Mouse (Mus musculus) lung, embryonic 14.5 days (tissue): ENCODE data around the gene Gm45233. TPM values are rescaled to one million over a fixed set of nuclear protein-coding genes. Genes with fewer than 3 reads are reported as not detected.

Experiments used
- ATAC-seq: fragments of 200-750 bp; cut with Nextera tagmentation; 2 replicates; pipeline ENCODE4 v1.8.0; 2017; ENCODE audit warnings: mild to moderate bottlenecking, moderate TSS enrichment, moderate library complexity; ENCODE audit not compliant: insufficient read depth
- DNase-seq: peaks from one replicate; pipeline ENCODE4 v3.0.0-alpha.2; 2015
- H3K27ac ChIP-seq: fragments of 300-500 bp; sonication (generic); 2 replicates; pipeline ENCODE4 v1.5.1; 2014; ENCODE audit warnings: low read depth, mild to moderate bottlenecking, moderate library complexity
- H3K27me3 ChIP-seq: fragments of 300-500 bp; sonication (generic); 2 replicates; pipeline ENCODE4 v1.6.1; 2014; ENCODE audit warnings: low read length, control low read depth; ENCODE audit not compliant: insufficient read depth
- H3K36me3 ChIP-seq: fragments of 300-500 bp; sonication (generic); 2 replicates; pipeline ENCODE4 v1.6.1; 2014; ENCODE audit warnings: control low read depth; ENCODE audit not compliant: insufficient read depth
- H3K4me1 ChIP-seq: fragments of 300-500 bp; sonication (generic); 2 replicates; pipeline ENCODE4 v1.6.1; 2014; ENCODE audit warnings: antibody characterized with exemption, control low read depth; ENCODE audit not compliant: insufficient read depth
- H3K4me2 ChIP-seq: fragments of 300-500 bp; sonication (generic); 2 replicates; pipeline ENCODE4 v1.6.1; 2014; ENCODE audit warnings: mild to moderate bottlenecking
- H3K4me3 ChIP-seq: fragments of 300-500 bp; sonication (generic); 2 replicates; pipeline ENCODE4 v1.5.1; 2014; ENCODE audit warnings: low read depth, low read length
- H3K9ac ChIP-seq: fragments of 300-500 bp; sonication (generic); 2 replicates; pipeline ENCODE4 v1.6.1; 2014
- H3K9me3 ChIP-seq: fragments of 300-500 bp; sonication (generic); 2 replicates; pipeline ENCODE4 v1.6.1; 2016; ENCODE audit warnings: low read depth, low read length, control low read depth
- CTCF ChIP-seq: IDR thresholded peaks from 2 replicates; pipeline ENCODE4 v1.5.1; 2016; ENCODE audit warnings: antibody characterized with exemption, low read depth
- WGBS: fragments of 180-500 bp; shearing (Covaris S2); extraction: QIAGEN DNeasy Blood & Tissue Kit; methylation state at CpG from one replicate; pipeline ENCODE4 v1.1.7; 2014; 5-methylcytosine and 5-hydroxymethylcytosine counted together
- polyA plus RNA-seq: library from polyadenylated mRNA; unstranded; fragments of >200 nt; fragmentation: Nextera tagmentation; extraction: Ambion mirVana; gene quantifications from 2 replicates; pipeline ENCODE4 v1.2.1, GENCODE M21; 2014

The Gm45233 gene
- polyA plus RNA-seq, 1 experiment from 2014 or later = not detected

DNA sequence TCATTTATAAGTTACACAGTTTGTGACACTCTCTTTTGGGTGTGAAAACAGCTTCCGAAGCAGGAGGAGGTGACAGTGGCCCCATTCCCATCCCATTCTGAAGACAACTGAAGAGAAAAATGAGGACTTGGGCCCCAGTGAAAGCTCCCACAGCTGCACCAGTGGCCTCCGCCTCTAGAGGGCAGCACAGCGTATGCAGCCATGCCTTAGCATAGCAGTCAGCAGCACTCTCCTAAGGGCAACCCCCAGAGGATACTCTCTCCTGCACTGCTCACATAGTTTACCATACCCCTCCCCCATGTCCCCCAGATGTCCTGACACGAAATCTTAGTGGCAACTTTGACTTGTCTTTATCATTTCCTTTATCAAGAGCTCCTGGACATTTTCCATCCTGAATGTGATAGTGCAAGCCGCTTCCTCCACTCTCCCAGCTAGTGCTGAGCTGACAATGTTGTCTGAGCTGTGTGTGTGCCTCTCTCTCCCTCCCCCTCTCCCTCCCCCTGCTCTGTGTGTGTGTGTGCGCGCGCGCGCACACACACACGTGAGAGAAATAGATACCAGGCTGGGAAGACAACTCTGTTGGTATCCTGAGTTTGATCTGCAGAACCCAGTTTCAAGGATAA, 20.8 kb upstream of the Gm45233 start:
- Histone ChIP-seq H3K27ac (no peak overlapping the region), H3K4me1 (no peaks in the 10 kb centered on the region), H3K4me3 (no peak overlapping the region), H3K36me3 (no peaks in the 10 kb centered on the region), H3K27me3 (no peaks in the 10 kb centered on the region), H3K9ac (no peak overlapping the region), H3K4me2 (peak overlapping the region; percentile 27; the same call in 1 of the 2 replicates), H3K9me3 (no peaks in the 10 kb centered on the region)
- DNase-seq (peak; percentile 90), ATAC-seq (peak; percentile 99)
- TF ChIP-seq CTCF = peak; percentile 91
- WGBS = 12% methylated on average over 11 of the region's 11 CpGs

DNA sequence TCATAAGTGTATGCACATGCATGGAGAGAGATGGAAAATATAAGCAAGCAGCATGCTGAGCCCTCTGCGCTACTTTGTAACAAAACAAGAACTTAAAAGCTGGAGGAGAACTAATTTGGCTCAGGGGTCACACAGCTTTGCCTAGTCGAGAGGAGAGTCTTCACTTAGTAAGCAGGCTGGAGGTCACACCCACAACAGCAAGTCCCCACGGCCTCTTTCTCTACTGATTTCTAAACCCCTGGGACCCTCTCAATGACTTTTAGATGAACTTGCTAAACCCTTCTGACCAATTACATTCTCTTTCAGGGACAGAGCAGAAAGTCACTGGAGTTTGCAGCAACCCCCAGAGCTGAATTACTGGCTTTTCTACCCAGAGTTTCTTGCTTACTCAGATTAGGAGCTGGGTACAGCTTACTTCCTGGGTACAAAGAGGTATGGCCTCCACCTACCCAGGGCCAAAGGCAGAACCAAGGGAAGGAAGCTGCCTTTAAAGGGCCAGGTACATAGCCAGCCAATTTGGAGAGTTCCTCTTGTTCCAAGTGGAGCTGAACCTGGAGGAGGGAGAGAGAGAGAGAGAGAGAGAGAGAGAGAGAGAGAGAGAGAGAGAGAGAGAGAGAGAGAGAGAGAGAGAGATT, 19.8 kb upstream of the Gm45233 start:
- Histone ChIP-seq H3K27ac (no peak overlapping the region), H3K27me3 (no peaks in the 10 kb centered on the region), H3K9me3 (no peaks in the 10 kb centered on the region), H3K4me2 (no peak overlapping the region), H3K4me3 (no peak overlapping the region), H3K4me1 (no peaks in the 10 kb centered on the region), H3K9ac (no peak overlapping the region), H3K36me3 (no peaks in the 10 kb centered on the region)
- no peak for TF ChIP-seq CTCF
- WGBS = 66% methylated on average over 3 of the region's 3 CpGs
- DNase-seq = no peak
- no peak for ATAC-seq

- H3K4me2 ChIP-seq = no peak within 1 kb of the TSS
- no peak within 1 kb of the TSS for H3K9ac ChIP-seq
- WGBS = 78% methylated on average over 8 of the region's 8 CpGs
- no peak for TF ChIP-seq CTCF
- H3K27ac ChIP-seq = no peak within 1 kb of the TSS
- H3K36me3 ChIP-seq = no peaks in the 10 kb centered on the region
- no peaks in the 10 kb centered on the region for H3K27me3 ChIP-seq
- H3K9me3 ChIP-seq = no peaks in the 10 kb centered on the region
- ATAC-seq (no peak), DNase-seq (no peak)
- H3K4me3 ChIP-seq = no peak within 1 kb of the TSS
- H3K4me1 ChIP-seq = no peaks in the 10 kb centered on the region
Measured at GRCm38 (mm10) chr7:43427406-43427805, 16.5 kb upstream of the Gm45233 start, which contains the start of gene Lim2. Gene Lim2 (plus strand): TSS chr7:43427670.

GRCm38 (mm10) chr7:43429500-43429899, 14.4 kb upstream of the Gm45233 start:
- H3K36me3 ChIP-seq = no peaks in the 10 kb centered on the region
- no peak overlapping the region for H3K4me2 ChIP-seq
- no peak overlapping the region for H3K9ac ChIP-seq
- H3K27me3 ChIP-seq = no peaks in the 10 kb centered on the region
- TF ChIP-seq CTCF = no peak
- no peak for ATAC-seq
- no peaks in the 10 kb centered on the region for H3K4me1 ChIP-seq
- DNase-seq = no peak
- H3K27ac ChIP-seq = no peak overlapping the region
- no peak overlapping the region for H3K4me3 ChIP-seq
- 55% methylated on average over 4 of the region's 4 CpGs for WGBS
- H3K9me3 ChIP-seq = no peaks in the 10 kb centered on the region

DNA sequence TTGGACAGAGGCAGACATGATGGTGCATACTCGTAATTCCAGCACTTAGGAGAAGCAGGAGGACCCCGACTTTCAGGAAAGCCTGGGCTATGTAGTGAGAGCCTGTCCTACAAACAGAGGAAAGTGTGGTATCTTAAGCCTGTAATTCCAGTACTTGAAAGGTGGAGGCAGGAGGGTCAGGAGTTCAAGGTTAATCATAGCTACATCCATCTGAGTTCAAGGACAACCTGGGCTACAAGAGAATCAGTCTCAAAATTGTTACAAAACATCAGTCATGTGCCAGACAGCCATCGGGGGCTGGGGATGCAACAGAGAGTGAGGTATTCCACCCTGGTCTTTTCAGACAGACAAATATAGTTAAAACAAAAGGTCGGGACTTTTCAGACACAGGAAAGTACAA, 11.0 kb upstream of the Gm45233 start:
- no peaks in the 10 kb centered on the region for H3K27me3 ChIP-seq
- no peak overlapping the region for H3K4me3 ChIP-seq
- H3K4me2 ChIP-seq = no peak overlapping the region
- 66% methylated on average over 4 of the region's 4 CpGs for WGBS
- H3K9me3 ChIP-seq = no peaks in the 10 kb centered on the region
- no peak overlapping the region for H3K27ac ChIP-seq
- no peaks in the 10 kb centered on the region for H3K36me3 ChIP-seq
- H3K4me1 ChIP-seq = no peaks in the 10 kb centered on the region
- DNase-seq = no peak
- TF ChIP-seq CTCF = no peak
- no peak for ATAC-seq
- H3K9ac ChIP-seq = no peak overlapping the region

GRCm38 (mm10) chr7:43434676-43435075, 9.3 kb upstream of the Gm45233 start:
- Histone ChIP-seq H3K27me3 (no peaks in the 10 kb centered on the region), H3K4me3 (no peak overlapping the region), H3K9ac (no peak overlapping the region), H3K9me3 (no peaks in the 10 kb centered on the region), H3K27ac (no peak overlapping the region), H3K36me3 (no peaks in the 10 kb centered on the region), H3K4me2 (no peak overlapping the region), H3K4me1 (no peaks in the 10 kb centered on the region)
- no peak for TF ChIP-seq CTCF
- ATAC-seq (no peak), DNase-seq (no peak)
- 83% methylated on average over 5 of the region's 5 CpGs for WGBS

DNA sequence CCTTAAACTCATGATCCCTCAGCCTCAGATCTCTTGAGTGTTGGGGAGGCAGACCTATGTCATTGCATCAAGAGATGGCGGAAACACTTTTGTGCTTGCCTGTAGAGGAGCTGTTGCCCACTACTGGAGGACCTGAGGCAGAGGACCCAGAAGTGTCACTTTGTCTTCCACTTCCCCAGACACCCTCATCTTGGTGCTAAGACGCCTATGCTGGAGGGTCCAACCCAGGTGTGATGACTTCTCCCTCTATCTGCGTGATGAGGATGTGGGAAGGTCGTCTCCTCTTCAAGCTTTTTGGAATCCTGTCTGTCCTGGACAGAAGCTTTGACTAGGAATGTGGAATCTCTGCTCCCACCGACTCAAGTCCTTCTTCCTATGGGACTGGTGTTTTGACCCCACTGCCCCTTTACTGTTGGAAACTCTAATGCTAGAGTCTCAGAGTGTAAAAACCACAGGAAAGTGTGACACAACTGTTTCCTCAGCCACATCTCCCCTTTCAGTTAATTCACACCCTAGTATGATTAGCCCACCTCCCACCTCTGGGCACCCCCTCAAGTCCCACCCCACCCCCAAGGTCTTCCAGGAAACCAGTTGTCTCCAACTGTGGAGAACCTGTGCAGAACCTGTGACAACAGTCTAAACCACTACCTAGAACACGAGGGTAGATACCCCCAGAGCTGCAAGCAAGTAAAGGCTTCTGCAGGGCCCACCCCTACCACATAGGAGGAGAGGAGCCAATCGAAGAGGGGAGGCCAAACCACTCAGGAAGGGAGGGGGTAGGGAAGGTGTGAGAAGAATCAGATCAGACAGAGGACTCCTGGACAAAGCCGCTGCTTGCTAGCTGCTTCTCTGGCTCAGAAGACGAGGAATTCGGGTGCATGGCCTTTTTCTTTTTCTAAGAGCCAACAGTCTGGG, 7.3 kb upstream of the Gm45233 start, which contains the start of gene Nkg7:
Gene Nkg7 (plus strand): TSS at position 733 of the 915 bp plus-strand sequence.
- Histone ChIP-seq H3K4me3 (no peak within 1 kb of the TSS), H3K4me2 (no peak within 1 kb of the TSS), H3K36me3 (no peaks in the 10 kb centered on the region), H3K27ac (no peak within 1 kb of the TSS), H3K9ac (no peak within 1 kb of the TSS), H3K4me1 (no peaks in the 10 kb centered on the region), H3K9me3 (no peaks in the 10 kb centered on the region), H3K27me3 (no peaks in the 10 kb centered on the region)
- ATAC-seq (no peak), DNase-seq (no peak)
- WGBS = 64% methylated on average over 10 of the region's 10 CpGs
- no peak for TF ChIP-seq CTCF
